Mouse (Mus musculus) spleen, adult 2 months (tissue): ENCODE results near the gene Gmds.

Source experiments
- CTCF ChIP-seq: fragments of 200-500 bp; IDR thresholded peaks from 2 replicates; pipeline ENCODE4 v1.5.1; 2011; ENCODE audit warnings: mild to moderate bottlenecking, inconsistent platforms; ENCODE audit not compliant: insufficient read depth, insufficient read length, insufficient replicate concordance; ENCODE audit errors: extremely low read depth
- POLR2A ChIP-seq: fragments of 200-500 bp; IDR thresholded peaks from 2 replicates; pipeline ENCODE4 v1.6.1; 2011; ENCODE audit warnings: low read depth, low read length, inconsistent platforms

- TF ChIP-seq CTCF (no peak), POLR2A (no peak)
Measured at GRCm38 (mm10) chr13:31892913-31893514, 445.5 kb downstream of the Gmds start.
